Mouse (Mus musculus) subcutaneous adipose tissue, adult 2 months (tissue): ENCODE data around the gene Olfr1480. TPM values are rescaled to one million over a fixed set of nuclear protein-coding genes. Genes with fewer than 3 reads are reported as not detected.

ENCODE experiments used
- polyA plus RNA-seq: library from polyadenylated mRNA; depleted of rRNA; stranded (reverse); fragments of >200 nt; gene quantifications from 2 replicates; pipeline ENCODE4 v1.2.3, GENCODE M21; 2012; ENCODE audit warnings: low replicate concordance; rRNA removed

The Olfr1480 gene
- not detected in 2 replicates for polyA plus RNA-seq

DNA sequence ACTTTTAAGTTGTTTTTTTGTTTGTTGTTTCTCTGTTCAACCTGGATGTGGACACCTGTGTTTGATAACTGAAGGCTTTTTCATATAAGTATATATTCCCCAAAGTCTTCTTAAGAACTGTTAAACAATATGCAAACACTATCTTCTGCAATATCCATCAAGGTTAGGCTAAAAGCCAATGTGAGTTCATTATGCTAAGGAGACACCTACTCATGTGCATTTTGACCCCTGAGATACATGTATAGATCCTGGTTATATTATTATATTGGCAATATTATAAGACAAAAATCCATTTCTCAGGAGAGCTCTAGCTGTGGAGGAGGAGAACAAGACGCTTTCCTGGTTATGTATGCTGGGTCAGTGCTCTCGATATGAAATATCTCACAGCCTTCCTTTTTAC is at the start of gene Olfr1480:
TSS of gene Olfr1480 (plus strand) at position 301 of the 400 bp plus-strand sequence.

DNA sequence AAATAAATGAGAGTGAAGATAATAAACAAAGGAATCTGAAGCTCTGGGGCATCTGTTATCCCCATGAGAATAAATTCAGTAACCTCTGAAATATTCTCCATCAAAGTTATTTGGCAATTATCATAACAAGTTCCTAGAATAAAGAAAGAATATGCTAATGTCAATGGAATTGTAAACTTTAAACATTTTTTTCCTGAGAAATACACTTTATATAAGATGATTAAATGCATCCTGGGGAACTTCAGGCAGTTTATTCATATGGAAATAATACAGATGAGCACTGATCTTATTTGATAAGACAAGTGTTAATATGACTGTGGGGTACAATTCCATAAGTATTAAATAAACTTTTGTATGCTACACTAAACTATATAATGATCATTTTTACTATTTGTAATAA is 47.6 kb upstream of the Olfr1480 start, which contains the start of gene Olfr1475:
TSS of gene Olfr1475 (minus strand) at position 101 of the 400 bp plus-strand sequence.

DNA sequence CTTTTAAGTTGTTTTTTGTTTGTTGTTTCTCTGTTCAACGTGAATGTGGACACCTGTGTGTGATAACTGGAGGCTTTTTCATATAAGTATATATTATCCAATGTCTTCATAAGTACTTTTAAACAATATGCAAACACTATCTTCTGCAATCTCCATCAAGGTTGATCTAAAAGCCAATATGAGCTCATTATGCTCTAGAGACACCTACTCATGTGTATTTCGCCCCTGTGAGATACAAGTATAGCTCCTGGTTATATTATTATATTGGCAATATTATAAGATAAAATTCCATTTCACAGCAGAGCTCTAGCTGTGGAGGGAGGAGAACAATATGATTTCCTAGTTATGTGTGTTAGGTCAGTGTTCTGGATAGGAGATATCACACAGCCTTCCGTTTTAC is 27.5 kb upstream of the Olfr1480 start, which contains the start of gene Olfr1477:
TSS of gene Olfr1477 (plus strand) at position 301 of the 400 bp plus-strand sequence.

Other genes with a start within 250 kb of the Olfr1480 start
- not detected in 2 replicates for gene Olfr1465, start 212.4 kb upstream of the Olfr1480 start, polyA plus RNA-seq
- not detected in 2 replicates for gene Olfr1466, start 189.1 kb upstream of the Olfr1480 start, polyA plus RNA-seq
- not detected in 2 replicates for gene Olfr1467, start 165.7 kb upstream of the Olfr1480 start, polyA plus RNA-seq
- gene Olfr1469, start 120.1 kb upstream of the Olfr1480 start, polyA plus RNA-seq = not detected in 2 replicates
- not detected in 2 replicates for gene Olfr1471, start 84.5 kb upstream of the Olfr1480 start, polyA plus RNA-seq
- gene Olfr1472, start 71.8 kb upstream of the Olfr1480 start, polyA plus RNA-seq = not detected in 2 replicates
- gene Olfr1474, start 58.3 kb upstream of the Olfr1480 start, polyA plus RNA-seq = not detected in 2 replicates
- gene Olfr1475, start 47.7 kb upstream of the Olfr1480 start, polyA plus RNA-seq = not detected in 2 replicates
- gene Olfr1477, start 27.4 kb upstream of the Olfr1480 start, polyA plus RNA-seq = not detected in 2 replicates
- not detected in 2 replicates for gene Olfr1484, start 55.6 kb downstream of the Olfr1480 start, polyA plus RNA-seq
- gene Olfr1487, start 89.5 kb downstream of the Olfr1480 start, polyA plus RNA-seq = not detected in 2 replicates
- gene Olfr1489, start 103.7 kb downstream of the Olfr1480 start, polyA plus RNA-seq = not detected in 2 replicates
- gene Olfr1490, start 123.2 kb downstream of the Olfr1480 start, polyA plus RNA-seq = not detected in 2 replicates
- not detected in 2 replicates for gene Olfr1491, start 169.4 kb downstream of the Olfr1480 start, polyA plus RNA-seq
- not detected in 2 replicates for gene Olfr1493-ps1, start 195.4 kb downstream of the Olfr1480 start, polyA plus RNA-seq
- gene Olfr1494, start 211.8 kb downstream of the Olfr1480 start, polyA plus RNA-seq = not detected in 2 replicates
- gene Olfr1495, start 236.7 kb downstream of the Olfr1480 start, polyA plus RNA-seq = not detected in 2 replicates
- gene Olfr1496, start 250.0 kb downstream of the Olfr1480 start, polyA plus RNA-seq = not detected in 2 replicates